Mouse (Mus musculus): ENCODE measurements around the gene Gsdma2. TPM values are rescaled to one million over a fixed set of nuclear protein-coding genes. Genes with fewer than 3 reads are reported as not detected.

Gene Gsdma2
- total RNA-seq, 2 experiments from 2014 or later = not detected

GRCm38 (mm10) chr11:98695408-98695807, 48.8 kb downstream of the Gsdma2 start:
- intact Hi-C loops (cut with DNase I) = no loop called here

GRCm38 (mm10) chr11:98696454-98697216, 50.1 kb downstream of the Gsdma2 start:
- intact Hi-C loops (cut with DNase I) = no loop called here
- DNase-seq (ENCODE audit: low spot score in 2 of 2) = no peak

More at GRCm38 (mm10) chr11:98695408-98695807, 48.8 kb downstream of the Gsdma2 start:
- no peak for DNase-seq (ENCODE audit: low spot score in 2 of 2)

GRCm38 (mm10) chr11:98697225-98697624, 50.7 kb downstream of the Gsdma2 start:
- DNase-seq (ENCODE audit: low spot score in 2 of 2) = no peak
- intact Hi-C loops (cut with DNase I) = no loop called here

GRCm38 (mm10) chr11:98698849-98699640, 52.5 kb downstream of the Gsdma2 start:
- intact Hi-C loops (cut with DNase I) = no loop called here
- no peak for DNase-seq (ENCODE audit: low spot score in 2 of 2)

- intact Hi-C loops (cut with DNase I) = loop anchor here (2.0 to 5.0 kb wide), 2 partner anchors 87 to 207 kb away; partner anchors contain the start of gene Cdc6
Measured at GRCm38 (mm10) chr11:98699911-98700310, 53.4 kb downstream of the Gsdma2 start.

GRCm38 (mm10) chr11:98701213-98701670, 54.7 kb downstream of the Gsdma2 start, which contains the start of gene Csf3:
Gene Csf3, plus strand, starts transcription at chr11:98701263.
- intact Hi-C loops (cut with DNase I) = loop anchor here (2.0 to 5.0 kb wide), 2 partner anchors 86 to 206 kb away; partner anchors contain the start of gene Cdc6
- no peak for DNase-seq (ENCODE audit: low spot score in 2 of 2)

More at GRCm38 (mm10) chr11:98699911-98700310, 53.4 kb downstream of the Gsdma2 start:
- DNase-seq (ENCODE audit: low spot score in 2 of 2) = peak; percentile 76 to 87

GRCm38 (mm10) chr11:98702323-98702722, 55.8 kb downstream of the Gsdma2 start:
- no peak for DNase-seq (ENCODE audit: low spot score in 2 of 2)
- intact Hi-C loops (cut with DNase I) = loop anchor here (5.0 kb wide), 1 partner anchor 205 kb away; the partner anchor contains the start of gene Cdc6

GRCm38 (mm10) chr11:98705021-98705420, 58.5 kb downstream of the Gsdma2 start:
- intact Hi-C loops (cut with DNase I) = no loop called here
- DNase-seq (ENCODE audit: low spot score in 2 of 2) = no peak

Other genes with a start within 250 kb of the Gsdma2 start
- 10 to 100 TPM; 10.7 to 11.1 TPM for gene Pgap3, start 246.3 kb upstream of the Gsdma2 start, total RNA-seq (2021)
- 1 to 10 TPM; 2.0 to 3.2 TPM for gene Erbb2, start 234.3 kb upstream of the Gsdma2 start, total RNA-seq (2021)
- gene Mien1, start 207.8 kb upstream of the Gsdma2 start, total RNA-seq (2021) = 100 to 1,000 TPM; 105 to 106 TPM
- 1 to 10 TPM; 1.6 to 4.4 TPM for gene Grb7, start 200.4 kb upstream of the Gsdma2 start, total RNA-seq (2021)
- gene Ikzf3, start 100.7 kb upstream of the Gsdma2 start, total RNA-seq (2021) = under 1 TPM; 0.21 to 0.62 TPM
- gene Zpbp2, start 95.7 kb upstream of the Gsdma2 start, total RNA-seq (2021) = not detected
- gene Ormdl3, start 59.4 kb upstream of the Gsdma2 start, total RNA-seq (2021) = 10 to 100 TPM; 44.6 to 49.4 TPM
- gene Lrrc3c, start 48.5 kb upstream of the Gsdma2 start, total RNA-seq (2021) = not detected
- 10 to 100 TPM; 10.3 to 12.7 TPM for gene Gm12355, start 21.1 kb upstream of the Gsdma2 start, total RNA-seq (2021)
- under 1 TPM; 0.31 to 0.38 TPM for gene Gsdma3, start 20.4 kb upstream of the Gsdma2 start, total RNA-seq (2021)
- gene Gsdma, start 17.6 kb downstream of the Gsdma2 start, total RNA-seq (2021) = not detected
- 100 to 1,000 TPM; 128 to 134 TPM for gene Psmd3, start 35.8 kb downstream of the Gsdma2 start, total RNA-seq (2021)
- not detected for gene Csf3, start 54.5 kb downstream of the Gsdma2 start, total RNA-seq (2021)
- gene Med24, start 82.7 kb downstream of the Gsdma2 start, total RNA-seq (2021) = 100 to 1,000 TPM in 1 of 2 experiments, 10 to 100 TPM in 1; 96.3 to 114 TPM
- 1,000 to 10,000 TPM in 1 of 2 experiments, 100 to 1,000 TPM in 1; 962 to 1,004 TPM for gene Thra, start 93.9 kb downstream of the Gsdma2 start, total RNA-seq (2021)
- 10 to 100 TPM; 82.0 to 85.4 TPM for gene Nr1d1, start 128.6 kb downstream of the Gsdma2 start, total RNA-seq (2021)
- gene Msl1, start 148.8 kb downstream of the Gsdma2 start, total RNA-seq (2021) = 100 to 1,000 TPM; 168 to 170 TPM
- gene Casc3, start 158.1 kb downstream of the Gsdma2 start, total RNA-seq (2021) = 10 to 100 TPM; 53.1 to 54.6 TPM
- gene Rapgefl1, start 190.0 kb downstream of the Gsdma2 start, total RNA-seq (2021) = 100 to 1,000 TPM; 141 to 143 TPM
- gene Wipf2, start 216.9 kb downstream of the Gsdma2 start, total RNA-seq (2021) = 10 to 100 TPM; 45.5 to 45.9 TPM

All from left cerebral cortex, postnatal 14 days (tissue).